Mouse (Mus musculus): ENCODE results near the gene Gm3045.
A peak's percentile ranks its signal among the peaks of the same experiment; 100 is the strongest.

Gene Gm3045

DNA sequence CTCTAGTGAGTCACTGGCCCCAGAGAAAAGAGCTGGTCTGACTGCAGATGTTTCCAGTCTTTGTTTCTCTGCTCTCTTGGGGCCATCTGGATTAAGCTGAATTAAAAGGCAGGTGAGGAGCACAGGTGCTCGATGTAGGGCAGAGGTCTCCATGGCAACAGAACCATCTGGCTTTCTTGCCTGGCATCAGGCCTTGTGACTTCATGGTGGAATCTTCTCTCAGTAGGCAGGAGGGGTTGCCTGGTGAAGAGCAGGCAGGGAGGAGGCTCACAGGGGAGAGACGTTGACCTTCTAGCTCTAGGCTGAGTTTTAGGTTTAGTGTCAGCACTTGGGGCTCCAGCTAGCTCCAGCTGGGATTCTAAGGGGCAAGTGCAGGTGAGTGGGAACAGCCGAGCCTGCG, at the start of gene Gm3045:
Gm3045 (plus strand) TSS at position 230 of the 400 bp plus-strand sequence.
- no peak for DNase-seq (ENCODE audit: low spot score in 2 of 2)

DNA sequence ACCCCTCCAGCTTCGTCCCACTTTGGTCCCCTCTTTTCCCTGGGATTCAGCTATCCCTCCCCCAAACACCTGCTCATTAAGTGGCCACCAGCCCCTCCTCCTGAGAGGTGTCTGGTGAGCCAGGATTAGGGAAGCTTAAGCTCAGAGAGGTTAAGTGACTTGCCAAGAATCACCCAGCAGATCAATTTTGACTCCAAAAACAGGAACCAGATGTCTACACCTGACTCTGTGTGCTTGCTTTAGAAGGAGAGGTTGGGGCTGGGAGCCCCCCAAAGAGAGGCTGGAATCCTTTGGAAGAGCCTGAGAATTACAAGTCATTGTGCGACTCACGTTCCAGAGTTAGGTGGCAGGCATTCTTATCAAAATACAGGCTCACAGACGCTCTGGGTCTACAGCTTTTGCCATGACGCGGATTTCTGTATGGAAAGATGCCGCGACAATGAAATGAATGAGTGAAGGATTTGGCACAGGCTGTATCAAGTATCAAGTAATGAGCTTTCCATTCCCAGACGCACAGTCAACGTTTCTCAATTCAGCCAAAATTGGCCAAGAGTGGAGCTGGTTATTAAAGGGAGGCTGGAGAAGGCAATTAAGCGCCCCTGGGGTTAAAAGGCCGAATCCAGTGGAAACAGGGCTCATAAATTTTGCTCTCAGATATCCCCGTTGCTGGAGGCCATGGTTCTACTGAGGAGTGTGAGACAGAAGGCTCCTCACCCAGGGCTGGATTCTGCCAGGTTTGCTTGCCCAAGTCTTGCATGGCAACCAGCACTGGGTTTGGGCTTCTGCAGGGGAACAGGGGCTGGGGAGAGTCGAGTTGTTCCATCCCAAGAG, 45.3 kb upstream of the Gm3045 start:
- no peak for DNase-seq (ENCODE audit: low spot score in 2 of 2)

DNA sequence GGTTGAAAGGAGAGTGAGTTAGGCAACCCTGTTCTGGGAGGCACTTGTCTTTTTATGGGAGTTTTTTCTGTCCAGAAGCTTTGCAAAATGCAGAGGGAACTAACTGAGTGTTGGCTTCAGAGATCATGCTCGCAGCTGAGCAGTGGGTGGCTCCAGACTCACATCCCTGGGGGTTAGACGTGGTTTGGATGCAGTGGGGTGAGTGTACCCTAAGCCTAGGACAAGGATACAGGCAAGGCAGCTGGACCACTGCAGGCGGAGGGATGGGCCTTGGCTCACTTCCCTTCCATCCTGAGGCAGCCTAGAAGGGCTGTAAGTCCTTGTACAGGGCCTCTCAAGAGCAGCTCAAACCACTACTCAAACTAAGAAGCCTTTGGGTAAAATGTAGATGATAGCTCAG, 43.0 kb upstream of the Gm3045 start:
- DNase-seq (ENCODE audit: low spot score in 2 of 2), result no peak

DNA sequence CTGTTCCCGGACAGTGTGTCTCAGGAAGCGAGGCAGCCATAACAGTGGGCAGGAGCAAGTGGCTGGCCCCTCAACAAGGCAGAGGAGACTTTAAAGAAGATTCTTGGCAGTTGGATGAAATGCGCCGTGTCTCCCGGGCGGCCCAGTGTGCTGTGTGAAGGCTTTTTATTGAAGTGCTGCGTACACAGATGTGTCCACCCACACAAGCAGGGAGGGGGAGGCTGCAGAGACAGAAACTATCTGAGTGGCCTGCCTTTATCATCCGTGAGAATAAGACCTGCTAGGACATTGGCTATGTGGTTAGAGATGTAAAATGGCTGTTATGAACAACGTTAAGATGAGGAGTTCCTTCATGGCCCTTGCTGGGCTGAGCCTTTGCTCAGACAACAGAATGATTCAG, 40.0 kb upstream of the Gm3045 start:
- no peak for DNase-seq (ENCODE audit: low spot score in 2 of 2)

DNA sequence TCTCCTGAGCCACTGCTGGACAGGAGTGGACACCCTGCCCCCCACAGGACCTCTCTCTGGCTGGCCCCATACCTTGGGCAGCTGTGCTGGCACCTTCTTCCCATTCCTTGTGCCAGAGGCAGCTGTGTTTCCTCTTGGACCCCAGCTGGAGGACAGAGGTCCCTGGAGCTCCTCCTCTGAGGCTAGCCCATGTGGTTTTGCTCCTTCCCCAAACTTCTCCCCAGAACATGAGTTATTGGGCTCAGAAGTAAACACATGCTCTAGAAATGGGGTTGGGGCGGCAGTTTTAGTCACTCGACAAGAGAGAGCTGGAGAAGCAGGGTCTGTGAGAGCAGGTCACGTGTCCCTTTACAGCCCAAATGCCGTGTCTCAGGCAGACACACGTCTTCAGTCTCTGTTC, 39.0 kb upstream of the Gm3045 start:
- no peak for DNase-seq (ENCODE audit: low spot score in 2 of 2)

DNA sequence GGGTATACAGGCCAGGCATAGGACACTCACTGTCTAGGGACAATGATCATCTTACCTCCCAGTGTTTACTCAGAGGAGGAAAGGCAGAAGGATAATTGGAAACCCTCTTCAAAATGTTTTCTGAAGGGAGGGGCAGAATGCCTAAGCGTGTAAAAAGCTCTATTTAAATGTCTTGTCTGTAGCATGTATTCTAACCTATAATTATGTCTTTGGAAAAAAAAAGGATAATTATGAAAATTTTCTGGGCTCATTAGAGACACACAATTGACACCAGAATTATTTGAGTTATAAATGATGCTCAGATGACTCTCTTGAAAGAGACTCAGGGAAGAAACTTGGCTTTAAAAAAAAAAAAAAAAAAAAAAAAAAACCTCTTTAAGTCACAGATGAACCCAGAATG, 38.4 kb upstream of the Gm3045 start:
- no peak for DNase-seq (ENCODE audit: low spot score in 2 of 2)

DNA sequence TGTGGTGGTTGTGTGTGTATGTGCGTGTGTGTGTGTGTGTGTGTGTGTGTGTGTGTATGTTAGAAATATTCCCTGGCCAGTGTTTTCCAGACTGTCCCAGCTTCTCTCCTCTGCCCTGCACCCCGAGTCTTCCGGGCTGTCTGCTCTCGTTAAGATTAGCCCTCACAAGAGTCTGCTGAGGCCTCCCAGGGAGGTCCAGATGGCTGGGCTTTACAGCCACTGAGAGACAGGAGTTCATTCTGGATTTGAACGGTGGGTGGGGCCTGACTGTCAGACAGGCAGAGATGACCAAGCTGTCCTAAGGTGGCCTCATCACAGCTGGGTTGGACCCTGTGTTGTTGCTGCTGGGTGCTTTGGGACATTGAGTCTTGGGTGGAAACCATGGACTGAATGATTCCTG, 28.8 kb upstream of the Gm3045 start:
- DNase-seq (ENCODE audit: low spot score in 2 of 2), result no peak

DNA sequence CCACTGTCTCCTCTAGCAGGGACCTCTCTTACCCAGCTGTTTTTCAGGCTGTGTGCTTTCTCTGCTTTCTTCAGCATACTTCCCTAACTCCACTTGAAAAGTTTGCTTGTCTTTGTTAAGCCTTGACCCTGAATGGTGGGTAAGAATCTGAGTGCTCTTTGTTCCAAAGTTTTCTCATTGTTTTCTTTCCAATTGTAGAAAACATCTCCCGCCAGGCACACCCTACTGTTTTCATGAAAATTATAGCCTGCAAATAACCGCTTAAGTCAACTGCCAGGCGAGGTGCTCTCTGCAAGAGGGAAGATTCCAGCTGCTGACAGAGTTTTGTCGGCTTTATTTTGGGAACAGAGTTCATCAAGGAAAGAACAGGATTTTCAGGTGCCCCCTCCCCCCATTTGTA, 25.2 kb upstream of the Gm3045 start:
- no peak for DNase-seq (ENCODE audit: low spot score in 2 of 2)

DNA sequence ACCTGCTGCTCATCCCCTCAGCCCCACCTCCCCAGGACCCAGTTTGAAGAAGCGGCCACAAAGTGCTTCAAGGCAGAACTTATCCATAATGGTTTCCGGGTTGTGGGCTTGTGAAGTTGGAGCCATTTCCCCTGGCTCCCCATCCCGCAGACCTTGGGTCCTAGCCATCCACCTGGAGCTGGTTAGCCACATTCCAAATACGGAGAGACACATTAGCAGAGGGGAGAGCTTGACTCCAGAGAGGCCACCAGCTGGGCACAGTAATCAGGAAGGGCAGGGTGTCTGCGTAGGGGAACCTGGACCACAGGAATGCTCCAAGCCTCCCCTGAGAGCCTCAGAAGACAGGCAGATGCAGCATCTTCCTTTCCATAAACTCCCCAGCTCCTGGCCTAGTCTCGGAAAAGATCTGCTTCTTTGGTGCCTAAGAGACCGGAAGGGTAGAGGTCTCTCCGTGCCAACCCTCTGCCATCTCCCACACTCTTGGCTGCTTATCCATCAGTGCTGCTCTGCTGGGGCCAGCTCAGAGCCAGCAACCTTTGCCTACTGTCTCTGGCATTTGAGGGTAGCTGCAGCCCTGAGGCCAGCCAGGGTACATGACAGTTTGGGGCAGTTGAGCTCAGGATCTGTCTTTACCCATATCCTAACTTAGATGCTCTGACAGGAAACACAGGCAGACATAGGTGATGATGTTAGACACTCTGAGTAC, 22.9 kb upstream of the Gm3045 start:
- no peak for DNase-seq (ENCODE audit: low spot score in 2 of 2)

DNA sequence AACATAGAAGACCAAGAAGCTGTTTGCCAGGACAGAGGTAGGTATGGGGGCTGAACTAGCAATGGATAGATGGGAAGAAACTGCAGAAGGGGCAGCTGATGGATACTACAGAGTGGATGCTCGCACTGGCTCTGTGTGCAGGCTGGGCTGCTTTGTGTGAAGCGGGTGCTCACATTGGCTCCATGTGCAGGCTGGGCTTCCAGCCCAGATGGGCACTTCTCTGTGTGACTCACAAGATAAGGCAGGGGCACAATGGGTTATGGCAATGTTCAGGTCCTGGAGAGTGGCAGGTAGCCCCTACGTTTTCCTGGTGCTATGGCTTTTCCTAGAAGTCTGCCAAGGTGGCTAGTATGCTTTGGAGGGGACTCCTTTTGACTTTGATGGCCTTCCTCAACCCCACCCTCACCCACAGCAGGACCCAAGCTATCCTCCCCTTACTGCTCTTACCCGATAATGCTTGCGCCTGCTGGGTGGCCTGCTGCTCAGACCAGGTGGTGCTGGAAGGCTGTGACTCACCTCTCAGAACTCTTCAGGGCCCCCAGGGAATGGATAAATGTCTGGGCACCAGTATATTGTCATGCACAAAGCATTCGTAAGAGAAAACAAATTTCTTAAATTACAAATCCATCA, 21.8 kb upstream of the Gm3045 start:
- no peak for DNase-seq (ENCODE audit: low spot score in 2 of 2)

DNA sequence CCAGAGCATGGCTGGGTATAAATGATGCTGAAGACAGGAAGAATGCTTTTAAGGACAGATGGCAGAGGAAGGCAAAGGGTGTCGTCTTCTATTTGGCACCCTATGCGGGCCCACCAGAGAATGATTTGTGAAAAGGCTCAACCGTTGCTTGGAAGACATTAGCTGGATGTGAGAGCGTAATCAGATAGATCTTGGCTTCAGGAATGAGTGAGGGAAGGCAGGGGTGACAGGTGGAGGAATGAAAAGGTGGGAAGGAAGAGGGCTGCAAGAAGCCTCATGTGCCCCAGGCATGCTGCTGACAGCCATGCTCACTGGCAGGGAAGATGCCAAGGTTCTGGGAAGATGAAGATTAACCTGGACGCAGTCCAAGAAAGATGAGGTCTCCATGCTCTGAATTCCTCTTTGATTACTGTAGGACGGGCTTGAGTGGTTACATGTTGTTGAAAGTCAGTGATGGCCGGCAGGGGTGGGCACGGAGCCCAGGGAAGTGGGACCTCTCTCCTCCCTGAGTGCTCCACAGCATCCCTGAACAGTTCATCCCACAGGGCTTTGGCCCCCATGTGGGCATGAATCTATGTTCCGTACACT, 14.0 kb upstream of the Gm3045 start:
- no peak for DNase-seq (ENCODE audit: low spot score in 2 of 2)

DNA sequence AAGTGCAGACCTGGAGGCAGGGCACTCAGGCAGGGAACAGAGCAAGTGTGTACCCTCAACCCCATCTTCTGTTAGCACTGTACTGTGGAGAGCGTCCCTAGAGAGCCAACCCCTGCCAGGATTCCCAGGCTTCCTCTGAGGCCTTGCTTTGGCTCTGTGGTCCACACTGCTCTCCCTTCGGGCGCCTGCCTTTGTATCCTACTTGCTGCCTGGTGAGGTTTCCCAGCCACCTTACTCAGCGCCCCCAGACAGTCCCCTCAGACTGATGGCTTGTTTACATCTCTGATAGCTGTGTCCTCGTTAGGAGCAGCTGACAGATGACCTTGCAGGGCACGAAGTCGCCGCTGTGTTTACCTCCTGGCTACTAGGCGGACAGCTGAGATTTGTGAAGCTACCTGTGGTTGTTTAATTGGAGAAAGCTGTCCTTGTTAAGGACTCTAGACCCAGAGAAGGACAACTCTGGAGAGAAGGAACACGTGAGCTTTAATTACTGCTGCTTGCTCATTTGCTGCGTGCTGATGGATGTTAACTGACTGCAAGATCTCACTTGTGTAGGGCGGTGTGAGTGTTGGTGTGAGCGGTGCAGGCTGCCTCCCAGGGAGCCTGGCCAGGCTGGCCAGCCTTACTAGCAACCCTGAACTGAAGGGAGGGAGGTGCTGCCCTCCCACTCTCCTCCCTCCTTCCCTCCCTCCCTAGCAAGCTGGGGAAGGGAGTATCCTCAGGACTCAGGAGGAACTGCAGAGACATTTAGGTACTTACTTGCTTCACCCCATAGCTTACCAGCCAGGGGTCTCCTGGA, 7.5 kb upstream of the Gm3045 start:
- no peak for DNase-seq (ENCODE audit: low spot score in 2 of 2)

DNA sequence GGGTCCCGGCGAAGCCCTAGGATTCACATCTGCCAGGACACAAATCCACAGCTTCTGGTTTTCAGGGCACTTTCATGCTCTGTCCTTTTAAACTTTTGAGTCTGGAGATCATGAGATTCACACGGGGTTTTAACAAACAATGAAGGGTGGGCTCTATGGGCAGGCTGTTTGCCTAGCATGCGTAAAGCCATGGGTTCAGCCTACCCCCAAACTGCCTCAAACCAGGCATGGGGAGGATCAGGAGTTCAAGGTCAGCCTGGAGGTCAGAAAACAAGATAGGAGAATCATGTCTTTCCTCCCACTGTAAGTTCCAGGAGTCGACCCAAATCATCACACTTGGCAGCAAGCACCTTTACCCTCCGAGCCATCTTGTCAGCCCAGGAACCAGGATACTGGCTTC, 6.9 kb upstream of the Gm3045 start:
- no peak for DNase-seq (ENCODE audit: low spot score in 2 of 2)

DNA sequence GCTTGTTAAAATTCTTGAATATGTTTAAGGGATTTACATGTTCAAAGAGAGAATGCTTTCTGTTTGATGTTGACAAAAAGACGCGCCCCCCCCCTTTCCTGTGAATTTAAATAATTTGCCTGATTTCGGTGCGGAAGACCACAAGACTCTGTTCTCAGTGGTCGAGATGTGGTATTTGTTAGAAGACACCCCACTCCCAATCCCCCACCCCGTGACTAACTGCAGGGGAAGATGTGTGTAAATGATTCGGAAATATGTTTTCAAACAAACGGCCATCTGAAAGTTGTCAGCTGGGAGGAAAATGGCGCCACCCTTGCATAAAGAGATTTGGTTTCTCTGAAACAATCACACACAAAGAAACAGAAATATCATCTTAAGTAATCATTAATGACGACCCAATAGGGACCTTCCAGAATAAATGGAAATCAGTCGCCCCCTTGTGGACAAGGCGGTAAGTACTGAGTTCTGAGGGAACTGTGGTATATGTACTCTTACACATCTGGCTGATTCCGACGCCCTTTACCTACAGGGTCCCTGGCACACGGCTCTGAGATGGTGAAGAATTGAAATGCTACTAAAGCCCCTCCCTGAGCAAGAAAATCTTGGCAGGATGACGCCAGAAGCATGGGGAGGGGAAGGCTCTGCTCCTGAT, 4.2 kb upstream of the Gm3045 start:
- peak in 1 of 2 experiments; percentile 20 for DNase-seq (ENCODE audit: low spot score in 2 of 2)

DNA sequence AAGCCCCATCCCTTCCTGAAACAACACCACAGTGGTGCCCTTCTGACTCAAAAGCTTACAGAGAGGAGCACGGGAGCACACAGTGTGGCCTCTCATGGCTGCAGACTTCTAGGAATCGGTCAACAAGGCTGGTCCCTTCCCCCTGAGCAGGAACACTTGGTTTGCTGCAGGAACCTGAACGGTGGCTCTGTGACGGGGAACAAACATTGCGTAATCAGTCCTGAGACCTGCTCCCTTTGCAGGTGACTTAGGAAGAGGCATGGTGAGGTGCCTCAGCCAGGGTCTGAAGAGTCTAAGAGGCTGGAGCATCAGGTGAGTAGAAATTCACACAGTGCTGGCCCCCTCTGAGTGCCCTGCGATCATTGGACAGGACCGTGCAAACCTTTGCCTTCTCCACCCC, 463 bp upstream of the Gm3045 start:
- DNase-seq (ENCODE audit: low spot score in 2 of 2), result no peak

DNA sequence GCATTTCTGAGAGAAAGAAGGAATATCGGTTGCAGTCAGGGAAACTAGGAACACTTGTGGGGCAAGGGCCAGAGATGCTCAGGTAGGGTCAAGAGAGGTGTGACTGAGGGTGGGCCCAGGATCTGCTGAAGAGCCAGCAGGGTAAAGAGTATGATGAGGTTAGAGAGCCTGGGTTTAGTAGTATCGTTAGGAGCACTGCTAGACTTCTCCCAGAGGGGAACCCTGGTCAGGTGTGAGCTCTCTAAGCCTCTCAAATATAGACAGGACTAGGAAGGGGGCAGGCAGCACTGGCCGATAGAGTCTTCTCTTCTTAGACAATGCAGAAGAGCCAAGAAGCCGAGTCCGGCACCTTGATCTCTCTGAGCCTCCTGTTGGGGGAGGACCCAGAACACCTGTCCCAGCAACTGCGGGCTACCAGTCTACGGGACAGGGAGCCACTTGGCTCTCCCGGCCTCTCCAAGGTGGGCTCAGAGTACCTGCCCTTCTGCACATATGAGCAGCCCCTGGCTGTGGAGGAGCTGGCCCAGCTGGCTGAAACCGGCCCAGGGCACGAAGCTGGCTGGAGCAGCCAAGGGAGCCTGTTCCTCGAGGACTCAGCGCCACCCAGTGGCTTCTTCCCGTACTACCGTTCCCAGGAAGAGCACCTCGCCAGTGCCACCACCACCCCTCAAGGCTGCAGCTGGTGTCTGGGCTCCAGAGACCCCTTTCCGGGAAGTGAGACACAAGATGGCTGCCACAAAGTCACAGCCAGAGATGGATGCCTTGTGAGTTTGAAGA, 2.5 kb downstream of the Gm3045 start:
- peak in 1 of 2 experiments; percentile 7 for DNase-seq (ENCODE audit: low spot score in 2 of 2)

DNA sequence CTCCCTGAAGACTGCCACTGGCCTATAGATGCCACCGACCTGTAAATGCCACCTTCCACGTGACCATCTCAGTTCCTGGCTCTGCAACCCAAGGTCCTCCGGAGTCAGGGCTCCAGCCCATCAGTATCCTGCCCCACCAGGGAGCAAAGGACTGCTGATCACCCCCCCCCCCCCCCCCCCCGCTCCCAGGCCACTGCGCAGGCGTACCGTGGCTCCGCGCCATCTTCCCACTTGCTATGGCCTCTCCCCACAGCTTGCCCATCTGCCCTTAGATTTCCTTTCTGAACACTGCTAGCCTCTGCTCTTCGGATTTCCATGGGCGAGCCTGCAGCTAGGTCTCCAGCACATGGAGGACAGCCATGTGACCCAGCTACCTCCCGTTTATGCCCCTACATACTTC, 6.1 kb downstream of the Gm3045 start:
- DNase-seq (ENCODE audit: low spot score in 2 of 2), result no peak

DNA sequence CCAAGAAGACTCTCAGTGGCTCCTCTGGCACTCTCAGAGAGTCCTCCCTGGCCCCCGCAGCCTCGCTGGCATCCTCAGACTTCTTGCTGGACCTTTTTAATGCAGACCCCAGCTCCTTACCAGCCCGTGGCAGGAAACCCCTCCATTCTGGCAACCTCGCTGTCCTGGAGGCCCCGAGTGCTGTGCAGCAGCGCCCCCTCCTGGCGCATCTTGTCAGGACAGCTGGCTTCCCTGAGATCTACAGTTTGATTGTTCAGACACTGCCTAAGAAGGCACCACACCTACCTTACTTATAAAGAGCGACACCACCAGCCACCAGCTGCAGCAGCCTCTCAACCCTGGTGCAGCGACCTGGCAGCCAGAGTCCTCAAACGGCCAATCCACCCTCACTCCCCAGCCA, 7.1 kb downstream of the Gm3045 start:
- no peak for DNase-seq (ENCODE audit: low spot score in 2 of 2)

DNA sequence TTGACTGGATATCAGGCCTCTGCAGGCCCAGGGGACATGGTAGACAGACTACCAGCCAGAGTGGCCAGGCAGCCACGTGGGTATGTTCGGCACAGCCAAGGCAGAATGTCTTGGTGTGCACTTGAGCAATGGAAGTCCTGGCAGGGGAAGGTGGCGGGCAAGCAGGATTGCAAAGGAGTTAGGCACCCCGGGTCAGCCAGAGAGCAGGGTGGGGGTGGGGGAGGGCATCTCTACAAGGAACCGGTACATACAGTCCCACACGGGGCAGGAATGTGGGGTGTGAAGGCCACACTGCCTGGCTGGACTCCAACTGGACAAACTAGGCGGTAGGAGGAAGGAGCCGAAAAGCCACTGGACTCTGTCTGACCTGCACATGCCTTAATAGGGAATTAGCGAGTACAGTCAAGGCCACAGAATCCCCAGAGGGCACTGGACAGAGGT, 7.9 kb downstream of the Gm3045 start:
- no peak for DNase-seq (ENCODE audit: low spot score in 2 of 2)

DNA sequence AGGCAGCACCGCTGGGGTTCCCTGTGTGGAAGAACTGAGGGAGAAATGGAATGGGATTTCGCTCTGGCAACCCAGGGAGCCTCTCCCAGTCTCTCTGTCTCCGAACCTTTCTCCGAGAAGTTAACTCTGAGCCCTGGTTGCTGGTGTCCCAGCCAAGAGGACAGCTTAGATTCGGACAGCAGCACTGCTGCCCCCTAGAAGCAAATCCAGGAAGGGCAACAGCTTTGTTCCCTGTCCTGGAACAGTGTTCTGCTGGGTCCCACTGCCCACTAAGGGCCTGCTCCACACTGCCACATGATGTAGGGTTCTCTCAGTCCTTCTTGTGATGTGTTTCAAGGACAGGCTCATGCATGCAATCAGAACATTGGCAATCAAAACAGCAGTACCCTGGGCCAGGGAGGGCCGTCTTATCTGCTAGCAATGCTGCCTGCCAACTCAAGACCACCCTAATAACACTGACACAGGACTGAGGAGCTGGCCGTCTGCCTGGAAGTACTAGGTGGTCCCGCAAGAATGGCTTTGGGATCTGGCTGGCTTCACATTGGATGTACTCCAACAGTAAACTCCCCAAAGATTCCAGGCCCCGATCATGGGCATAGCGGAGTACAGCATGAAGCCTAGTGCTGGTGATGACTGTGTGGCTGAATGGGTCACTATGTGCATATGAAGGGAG, 9.4 kb downstream of the Gm3045 start:
- DNase-seq (ENCODE audit: low spot score in 2 of 2), result no peak
